Mouse (Mus musculus): Measurements from ENCODE around the gene Slc22a6. TPM values are rescaled to one million over a fixed set of nuclear protein-coding genes. Genes with fewer than 3 reads are reported as not detected.

Gene Slc22a6
- total and polyA plus RNA-seq, 3 experiments = not detected

GRCm38 (mm10) chr19:8578293-8578969 is 39.4 kb upstream of the Slc22a6 start:
- TF ChIP-seq UBTF (IDR thresholded peaks at IDR 0.05; ENCODE audit: low read depth, low read length) = no peak
- no peak for TF ChIP-seq ZMIZ1 (IDR thresholded peaks at IDR 0.05; ENCODE audit: low read depth, low read length)
- peak; percentile 54 for TF ChIP-seq ZC3H11A (IDR thresholded peaks at IDR 0.05; ENCODE audit: low read depth, low read length)
- peak; percentile 98 for TF ChIP-seq SMC3 (IDR thresholded peaks at IDR 0.05; ENCODE audit: low read depth, low read length)
- TF ChIP-seq MAFK (IDR thresholded peaks at IDR 0.05; ENCODE audit: insufficient replicate concordance, low read length) = no peak
- TF ChIP-seq MXI1 (IDR thresholded peaks at IDR 0.05; ENCODE audit: low read depth, low read length) = no peak
- peak; percentile 37; the same call in 1 of the 2 replicates for TF ChIP-seq BHLHE40 (IDR thresholded peaks at IDR 0.05; ENCODE audit: low read depth, low read length)
- TF ChIP-seq CHD1 (IDR thresholded peaks at IDR 0.05; ENCODE audit: low read depth, low read length) = no peak
- TF ChIP-seq RAD21 (IDR thresholded peaks at IDR 0.05; ENCODE audit: low read depth, low read length) = peak; percentile 89
- peak; percentile 22; the same call in 1 of the 2 replicates for TF ChIP-seq NELFE (IDR thresholded peaks at IDR 0.05; ENCODE audit: low read depth, low read length)
- TF ChIP-seq CTCF (conservative IDR thresholded peaks at IDR 0.05 in 1 of 2, IDR thresholded peaks at IDR 0.05 in 1 of 2; ENCODE audit: low read depth in 2 of 2, low read length in 2 of 2) = peak; percentile 93 to 97
- peak; percentile 67; the same call in 1 of the 2 replicates for TF ChIP-seq ZNF384 (IDR thresholded peaks at IDR 0.05; ENCODE audit: low read depth, low read length)
- TF ChIP-seq ETS1 (conservative IDR thresholded peaks at IDR 0.05; ENCODE audit: low read depth, low read length) = no peak
- dilution Hi-C loops (cut with MboI; ENCODE audit: extremely low pct_ligation_motif_present, extremely low pct_unique_long_range_greater_than_20kb, low sequenced_read_pairs) (loop anchor here (25.0 kb wide), 1 partner anchor 109 kb away; no protein-coding TSS in a partner anchor), in situ Hi-C loops (cut with MboI; ENCODE audit: low pct_ligation_motif_present, low pct_unique_long_range_greater_than_20kb, low sequenced_read_pairs) (no loop called here)
- peak; percentile 62 for DNase-seq (ENCODE audit: extremely low read depth)
- H3K9ac ChIP-seq (ENCODE audit: insufficient read depth, low read depth) = no peak overlapping the region
- no peaks in the 10 kb centered on the region for H3K36me3 ChIP-seq (replicated peaks in 1 of 2; ENCODE audit: control insufficient read depth in 1 of 2, insufficient read depth in 1 of 2, low read length in 1 of 2)
- H3K4me3 ChIP-seq (replicated peaks in 1 of 3; ENCODE audit: low read depth in 2 of 3, low read length in 2 of 3, poor library complexity in 1 of 3) = no peak overlapping the region
- no peak overlapping the region for H3K27ac ChIP-seq (ENCODE audit: insufficient read depth, low read depth)
- 0 out of 4 replicates have a peak, but pooled peaks cover 0 to 3% of the 10 kb centered on the region in 2 experiments for H3K4me1 ChIP-seq (ENCODE audit: control insufficient read depth in 1 of 2, insufficient read depth in 2 of 2)
- H3K4me2 ChIP-seq (ENCODE audit: insufficient read depth, low read depth, poor library complexity, severe bottlenecking) = no peak overlapping the region
- no peaks in the 10 kb centered on the region for H3K27me3 ChIP-seq (replicated peaks)
- no peaks in the 10 kb centered on the region for H3K9me3 ChIP-seq (replicated peaks; ENCODE audit: low read length)
- H3K79me2 ChIP-seq (replicated peaks; ENCODE audit: control insufficient read depth, extremely low read depth, insufficient read depth, poor library complexity, severe bottlenecking) = no peaks in the 10 kb centered on the region

DNA sequence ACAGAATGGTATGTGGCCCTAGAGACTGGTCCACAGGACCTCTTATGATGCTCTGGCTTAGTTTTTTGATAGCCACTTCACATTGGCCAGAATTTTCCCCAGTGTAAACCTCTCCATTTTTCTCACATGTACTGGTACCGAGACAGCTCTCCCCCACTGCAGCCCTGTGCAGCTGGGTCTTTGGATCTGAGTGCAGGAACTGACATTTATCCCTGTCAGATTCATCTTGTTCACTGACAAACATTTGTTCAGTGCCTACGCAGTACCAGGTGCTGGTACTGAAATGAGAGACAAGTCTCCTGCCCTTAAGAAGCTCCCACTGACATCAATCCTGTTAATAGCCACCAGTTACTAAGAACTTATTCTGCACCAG is 38.9 kb upstream of the Slc22a6 start:
- Histone ChIP-seq H3K4me3 (replicated peaks in 1 of 3; ENCODE audit: low read depth in 2 of 3, low read length in 2 of 3, poor library complexity in 1 of 3) (no peak overlapping the region), H3K9ac (ENCODE audit: insufficient read depth, low read depth) (no peak overlapping the region), H3K4me2 (ENCODE audit: insufficient read depth, low read depth, poor library complexity, severe bottlenecking) (no peak overlapping the region), H3K4me1 (ENCODE audit: control insufficient read depth in 1 of 2, insufficient read depth in 2 of 2) (0 out of 4 replicates have a peak, but pooled peaks cover 0 to 3% of the 10 kb centered on the region in 2 experiments), H3K27me3 (replicated peaks) (no peaks in the 10 kb centered on the region), H3K27ac (ENCODE audit: insufficient read depth, low read depth) (no peak overlapping the region), H3K9me3 (replicated peaks; ENCODE audit: low read length) (no peaks in the 10 kb centered on the region), H3K79me2 (replicated peaks; ENCODE audit: control insufficient read depth, extremely low read depth, insufficient read depth, poor library complexity, severe bottlenecking) (no peaks in the 10 kb centered on the region), H3K36me3 (replicated peaks in 1 of 2; ENCODE audit: control insufficient read depth in 1 of 2, insufficient read depth in 1 of 2, low read length in 1 of 2) (no peaks in the 10 kb centered on the region)
- TF ChIP-seq GABPA (IDR thresholded peaks at IDR 0.05; ENCODE audit: insufficient replicate concordance, low read depth, low read length) = no peak
- no peak for TF ChIP-seq MAX (IDR thresholded peaks at IDR 0.05; ENCODE audit: low read length)
- no peak for TF ChIP-seq ZNF384 (IDR thresholded peaks at IDR 0.05; ENCODE audit: low read depth, low read length)
- no peak for TF ChIP-seq SIN3A (IDR thresholded peaks at IDR 0.05; ENCODE audit: low read length)
- TF ChIP-seq RCOR1 (conservative IDR thresholded peaks at IDR 0.05; ENCODE audit: low read depth, low read length) = no peak
- no peak for TF ChIP-seq IRF4 (IDR thresholded peaks at IDR 0.05; ENCODE audit: low read depth, low read length)
- TF ChIP-seq USF1 (IDR thresholded peaks at IDR 0.05; ENCODE audit: low read depth, low read length) = no peak
- TF ChIP-seq ZC3H11A (IDR thresholded peaks at IDR 0.05; ENCODE audit: low read depth, low read length) = no peak
- TF ChIP-seq JUND (conservative IDR thresholded peaks at IDR 0.05; ENCODE audit: low read depth, low read length) = no peak
- no peak for TF ChIP-seq BHLHE40 (IDR thresholded peaks at IDR 0.05; ENCODE audit: low read depth, low read length)
- TF ChIP-seq UBTF (IDR thresholded peaks at IDR 0.05; ENCODE audit: low read depth, low read length) = no peak
- TF ChIP-seq ELF1 (IDR thresholded peaks at IDR 0.05; ENCODE audit: low read depth, low read length) = no peak
- no peak for TF ChIP-seq E2F4 (IDR thresholded peaks at IDR 0.05; ENCODE audit: insufficient replicate concordance, low read depth, low read length)
- no peak for TF ChIP-seq NELFE (IDR thresholded peaks at IDR 0.05; ENCODE audit: low read depth, low read length)
- TF ChIP-seq MAFK (IDR thresholded peaks at IDR 0.05; ENCODE audit: insufficient replicate concordance, low read length) = no peak
- TF ChIP-seq ETS1 (conservative IDR thresholded peaks at IDR 0.05; ENCODE audit: low read depth, low read length) = no peak
- no peak for TF ChIP-seq MYC (IDR thresholded peaks at IDR 0.05; ENCODE audit: low read depth, low read length)
- TF ChIP-seq ZMIZ1 (IDR thresholded peaks at IDR 0.05; ENCODE audit: low read depth, low read length) = no peak
- no peak for TF ChIP-seq TCF12 (IDR thresholded peaks at IDR 0.05; ENCODE audit: low read depth, low read length)
- dilution Hi-C loops (cut with MboI; ENCODE audit: extremely low pct_ligation_motif_present, extremely low pct_unique_long_range_greater_than_20kb, low sequenced_read_pairs) = loop anchor here (25.0 kb wide), 1 partner anchor 108 kb away; no protein-coding TSS in a partner anchor
- no peak for DNase-seq (ENCODE audit: extremely low read depth)
- in situ Hi-C loops (cut with MboI; ENCODE audit: low pct_ligation_motif_present, low pct_unique_long_range_greater_than_20kb, low sequenced_read_pairs) = no loop called here
